Mouse (Mus musculus) heart, embryonic 14.5 days (tissue): ENCODE measurements at regions not wholly inside any gene's neighbourhood (a gene's known extent, or its start where the extent isn't known, plus 50 kb on each side); places are given as distances from the start of the nearest gene placed in this dataset.

Experiments used
- ATAC-seq: fragments of 200-750 bp; cut with Nextera tagmentation; 2 replicates; pipeline ENCODE4 v1.8.0; 2017; ENCODE audit warnings: low read depth, moderate TSS enrichment; ENCODE audit not compliant: insufficient number of reproducible peaks, insufficient read depth, low FRiP score
- H3K27ac ChIP-seq, 2 experiments: fragments of 200-500 bp in 1 of 2; fragments of 300-500 bp in 1 of 2; sonication (generic) in 1 of 2; replicated peaks in 1 of 2; 2 replicates each; pipeline ENCODE4 v1.5.1; 2012 to 2014; ENCODE audit warnings: low read depth in 2 of 2, low read length in 2 of 2, control low read depth in 1 of 2, mild to moderate bottlenecking in 1 of 2, mixed read lengths in 1 of 2; ENCODE audit not compliant: control insufficient read depth in 1 of 2, insufficient read depth in 1 of 2
- H3K27me3 ChIP-seq: fragments of 300-500 bp; sonication (generic); 2 replicates; pipeline ENCODE4 v1.6.1; 2014; ENCODE audit warnings: mild to moderate bottlenecking, low read length, control low read depth; ENCODE audit not compliant: control insufficient read depth, insufficient read depth
- H3K36me3 ChIP-seq: fragments of 300-500 bp; sonication (generic); 2 replicates; pipeline ENCODE4 v1.6.1; 2014; ENCODE audit warnings: mild to moderate bottlenecking, control low read depth, low read length, mixed read lengths; ENCODE audit not compliant: control insufficient read depth, insufficient read depth
- H3K4me1 ChIP-seq, 2 experiments: fragments of 200-500 bp in 1 of 2; fragments of 300-500 bp in 1 of 2; sonication (generic) in 1 of 2; 2 replicates each; pipeline ENCODE4 v1.6.1; 2012 to 2014; ENCODE audit warnings: low read length in 2 of 2, control low read depth in 1 of 2, mixed read lengths in 1 of 2; ENCODE audit not compliant: control insufficient read depth in 2 of 2, insufficient read depth in 2 of 2
- H3K4me2 ChIP-seq: fragments of 300-500 bp; sonication (generic); 2 replicates; pipeline ENCODE4 v1.6.1; 2014; ENCODE audit warnings: mild to moderate bottlenecking, low read length
- H3K4me3 ChIP-seq, 2 experiments: fragments of 200-500 bp in 1 of 2; fragments of 300-500 bp in 1 of 2; sonication (generic) in 1 of 2; 2 replicates each; pipeline ENCODE4 v1.5.1; 2012 to 2014; ENCODE audit warnings: low read length in 2 of 2, mild to moderate bottlenecking in 2 of 2, control low read depth in 1 of 2, low read depth in 1 of 2, moderate library complexity in 1 of 2; ENCODE audit not compliant: control insufficient read depth in 1 of 2, insufficient read depth in 1 of 2
- H3K9ac ChIP-seq: fragments of 300-500 bp; sonication (generic); 2 replicates; pipeline ENCODE4 v1.6.1; 2014; ENCODE audit warnings: mild to moderate bottlenecking, low read length
- H3K9me3 ChIP-seq: fragments of 300-500 bp; sonication (generic); 2 replicates; pipeline ENCODE4 v1.6.1; 2016; ENCODE audit warnings: low read length, control low read depth; ENCODE audit not compliant: control insufficient read depth
- WGBS: fragments of 180-500 bp; shearing (Covaris S2); extraction: QIAGEN DNeasy Blood & Tissue Kit; methylation state at CpG from one replicate; pipeline ENCODE4 v1.1.7; 2014; 5-methylcytosine and 5-hydroxymethylcytosine counted together

GRCm38 (mm10) chr10:51056950-51057349, 162.4 kb downstream of the Sim1 start:
- Histone ChIP-seq H3K27me3 (no peaks in the 10 kb centered on the region), H3K4me2 (no peak overlapping the region), H3K36me3 (no peaks in the 10 kb centered on the region), H3K9me3 (no peaks in the 10 kb centered on the region), H3K27ac (no peak overlapping the region), H3K4me1 (no peaks in the 10 kb centered on the region), H3K4me3 (no peak overlapping the region), H3K9ac (no peak overlapping the region)
- no peak for ATAC-seq
- WGBS: 21% methylated on average over 1 of the region's 1 CpGs

GRCm38 (mm10) chr10:51058333-51058732, 163.8 kb downstream of the Sim1 start:
- H3K4me2 ChIP-seq: no peak overlapping the region
- no peaks in the 10 kb centered on the region for H3K36me3 ChIP-seq
- 72% methylated on average over 5 of the region's 5 CpGs for WGBS
- H3K27ac ChIP-seq: no peak overlapping the region
- H3K9ac ChIP-seq: no peak overlapping the region
- no peaks in the 10 kb centered on the region for H3K4me1 ChIP-seq
- H3K9me3 ChIP-seq: no peaks in the 10 kb centered on the region
- ATAC-seq: no peak
- no peak overlapping the region for H3K4me3 ChIP-seq
- no peaks in the 10 kb centered on the region for H3K27me3 ChIP-seq

- Histone ChIP-seq H3K9ac (no peak overlapping the region), H3K27ac (no peak overlapping the region), H3K4me3 (no peak overlapping the region), H3K4me2 (no peak overlapping the region), H3K36me3 (no peaks in the 10 kb centered on the region), H3K27me3 (no peaks in the 10 kb centered on the region), H3K4me1 (no peaks in the 10 kb centered on the region), H3K9me3 (no peaks in the 10 kb centered on the region)
- 100% methylated on average over 1 of the region's 1 CpGs for WGBS
- no peak for ATAC-seq
These were observed 207.0 kb downstream of the Sim1 start for GRCm38 (mm10) chr10:51101590-51101989.

- Histone ChIP-seq H3K36me3 (no peaks in the 10 kb centered on the region), H3K4me3 (no peak overlapping the region), H3K27ac (no peak overlapping the region), H3K9ac (no peak overlapping the region), H3K9me3 (no peaks in the 10 kb centered on the region), H3K27me3 (no peaks in the 10 kb centered on the region), H3K4me1 (no peaks in the 10 kb centered on the region), H3K4me2 (no peak overlapping the region)
- no peak for ATAC-seq
These were observed 257.3 kb downstream of the Sim1 start for GRCm38 (mm10) chr10:51151833-51152232.

GRCm38 (mm10) chr10:51153484-51153985, 259.0 kb downstream of the Sim1 start:
- 49% methylated on average over 13 of the region's 13 CpGs for WGBS
- Histone ChIP-seq H3K27me3 (no peaks in the 10 kb centered on the region), H3K4me1 (no peaks in the 10 kb centered on the region), H3K4me3 (no peak overlapping the region), H3K9ac (no peak overlapping the region), H3K27ac (no peak overlapping the region), H3K36me3 (no peaks in the 10 kb centered on the region), H3K4me2 (peak overlapping the region; percentile 32), H3K9me3 (no peaks in the 10 kb centered on the region)
- ATAC-seq: no peak

GRCm38 (mm10) chr10:51154016-51154415, 259.5 kb downstream of the Sim1 start:
- no peak overlapping the region for H3K27ac ChIP-seq
- H3K9ac ChIP-seq: no peak overlapping the region
- 83% methylated on average over 2 of the region's 2 CpGs for WGBS
- no peak overlapping the region for H3K4me3 ChIP-seq
- ATAC-seq: no peak
- no peaks in the 10 kb centered on the region for H3K27me3 ChIP-seq
- no peak overlapping the region for H3K4me2 ChIP-seq
- H3K36me3 ChIP-seq: no peaks in the 10 kb centered on the region
- no peaks in the 10 kb centered on the region for H3K9me3 ChIP-seq
- H3K4me1 ChIP-seq: no peaks in the 10 kb centered on the region

- Histone ChIP-seq H3K27ac (no peak overlapping the region), H3K4me3 (no peak overlapping the region), H3K9ac (no peak overlapping the region), H3K36me3 (no peaks in the 10 kb centered on the region), H3K4me2 (no peak overlapping the region), H3K4me1 (no peaks in the 10 kb centered on the region), H3K27me3 (no peaks in the 10 kb centered on the region), H3K9me3 (no peaks in the 10 kb centered on the region)
- ATAC-seq: no peak
- 78% methylated on average over 2 of the region's 2 CpGs for WGBS
These were observed 260.2 kb downstream of the Sim1 start for GRCm38 (mm10) chr10:51154743-51155142.

- H3K27me3 ChIP-seq: no peaks in the 10 kb centered on the region
- H3K27ac ChIP-seq: no peak overlapping the region
- no peaks in the 10 kb centered on the region for H3K9me3 ChIP-seq
- H3K9ac ChIP-seq: no peak overlapping the region
- H3K36me3 ChIP-seq: no peaks in the 10 kb centered on the region
- no peak for ATAC-seq
- H3K4me3 ChIP-seq: no peak overlapping the region
- WGBS: 28% methylated on average over 3 of the region's 3 CpGs
- H3K4me2 ChIP-seq: no peak overlapping the region
- H3K4me1 ChIP-seq: peaks cover 0 to 6% of the 10 kb centered on the region in 2 experiments; a peak in 2 of 4 replicates
These were observed 279.1 kb downstream of the Sim1 start for GRCm38 (mm10) chr10:51173619-51174018.
